Mouse (Mus musculus) small intestine, adult 2 months (tissue): ENCODE measurements around the gene Pde3a.

Experiments used
- CTCF ChIP-seq: fragments of 200-500 bp; IDR thresholded peaks from 2 replicates; pipeline ENCODE4 v1.5.1; 2012; ENCODE audit warnings: low read depth, mild to moderate bottlenecking, control low read depth, inconsistent platforms, low read length, moderate library complexity, mixed read lengths; ENCODE audit not compliant: insufficient replicate concordance, insufficient read length; ENCODE audit errors: extremely low read depth
- POLR2A ChIP-seq: fragments of 200-500 bp; IDR thresholded peaks from 2 replicates; pipeline ENCODE4 v1.6.1; 2012; ENCODE audit warnings: low read depth, mild to moderate bottlenecking, control low read depth, inconsistent platforms, low read length, moderate library complexity

DNA sequence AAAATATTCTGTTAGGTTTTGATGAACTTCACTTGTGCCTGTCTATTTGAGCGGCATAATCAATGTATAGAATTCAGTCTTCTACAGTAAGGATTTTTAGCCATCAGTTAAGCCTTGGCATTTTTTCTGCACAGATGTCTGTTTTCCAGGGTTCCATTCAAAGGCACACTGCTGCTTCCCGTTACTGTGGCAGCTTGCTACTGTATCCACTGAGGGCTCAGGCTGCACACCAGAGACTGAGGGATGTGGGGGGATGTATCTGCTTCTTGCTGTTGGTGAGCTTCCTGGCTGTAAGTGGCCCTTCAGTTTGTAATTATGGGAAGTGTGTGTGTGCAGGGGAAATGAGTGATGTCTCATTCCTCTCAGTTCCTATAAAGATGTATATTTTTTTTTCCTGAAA, 154.9 kb downstream of the Pde3a start:
- TF ChIP-seq CTCF: no peak
- TF ChIP-seq POLR2A: no peak
